Mouse (Mus musculus) heart, postnatal 36 days (tissue): ENCODE measurements at regions not wholly inside any gene's neighbourhood (a gene's known extent, or its start where the extent isn't known, plus 50 kb on each side); places are given as distances from the start of the nearest gene placed in this dataset.

ENCODE experiments used
- DNase-seq, 2 experiments: peaks; one replicate each; pipeline ENCODE4 v3.0.0; 2021 to 2022
- intact Hi-C: fragments of 180-260 bp; cut with DNase I; formaldehyde crosslinking; loops from one replicate; pipeline ENCODE4 v1.15.1; 2025

GRCm38 (mm10) chr15:52236220-52236619 lies 1648.5 kb upstream of the Gm7489 start:
- intact Hi-C loops: no loop called here
- DNase-seq: no peak

GRCm38 (mm10) chr15:52242890-52243289 lies 1641.8 kb upstream of the Gm7489 start:
- no peak for DNase-seq
- intact Hi-C loops: no loop called here
